Mouse (Mus musculus) spleen, adult 2 months (tissue): ENCODE measurements around the gene Fbxw10.

Experiments used
- CTCF ChIP-seq: fragments of 200-500 bp; IDR thresholded peaks from 2 replicates; pipeline ENCODE4 v1.5.1; 2011; ENCODE audit warnings: mild to moderate bottlenecking, inconsistent platforms; ENCODE audit not compliant: insufficient read depth, insufficient read length, insufficient replicate concordance; ENCODE audit errors: extremely low read depth
- POLR2A ChIP-seq: fragments of 200-500 bp; IDR thresholded peaks from 2 replicates; pipeline ENCODE4 v1.6.1; 2011; ENCODE audit warnings: low read depth, low read length, inconsistent platforms

DNA sequence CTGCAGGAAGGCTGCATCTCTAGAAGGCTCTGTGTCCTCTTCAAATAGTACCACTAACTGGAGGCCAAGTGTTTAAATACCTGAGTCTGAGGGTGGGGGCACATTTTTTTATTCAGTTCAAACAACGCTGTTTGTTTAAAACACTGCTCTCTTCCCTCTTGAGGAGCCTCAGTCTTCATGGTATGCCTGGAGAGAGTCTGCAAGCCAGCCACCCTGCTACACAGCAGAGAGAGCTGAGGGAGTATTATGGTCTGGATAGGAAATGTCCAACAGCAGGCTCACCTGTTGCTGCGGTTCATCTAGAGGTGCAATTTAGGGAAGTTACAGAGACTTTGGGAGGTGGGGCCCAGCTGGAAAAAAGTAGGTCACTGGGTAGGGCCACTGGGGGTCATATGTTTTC lies 68.6 kb downstream of the Fbxw10 start:
- no peak for TF ChIP-seq CTCF
- no peak for TF ChIP-seq POLR2A
